Mouse (Mus musculus) cerebellum, postnatal 14 days (tissue): ENCODE results near the gene Kel.

Source experiments
- DNase-seq, 2 experiments: peaks; one replicate each; pipeline ENCODE4 v3.0.0; 2021; ENCODE audit warnings: mixed read lengths in 2 of 2

Kel gene

DNA sequence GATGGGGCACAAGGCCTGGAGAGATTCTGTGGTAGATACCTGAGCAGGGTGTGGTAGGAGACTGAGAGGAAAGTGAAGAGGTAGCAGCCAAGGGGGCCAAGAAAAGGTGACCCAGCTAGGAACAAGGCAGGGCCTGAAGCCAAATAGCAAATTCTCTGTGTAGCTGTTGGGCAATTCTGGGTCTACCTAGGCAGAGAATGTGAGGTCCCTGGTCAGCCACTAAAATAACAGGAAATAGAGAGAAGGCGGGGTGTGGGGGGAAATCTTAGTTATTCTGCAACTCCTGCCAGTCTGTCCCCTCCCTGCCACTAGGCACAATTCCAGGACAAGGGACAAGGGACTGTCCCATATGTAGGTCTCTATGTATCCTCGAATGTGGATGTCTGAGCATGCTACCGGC lies 60.9 kb downstream of the Kel start:
- no peak for DNase-seq

DNA sequence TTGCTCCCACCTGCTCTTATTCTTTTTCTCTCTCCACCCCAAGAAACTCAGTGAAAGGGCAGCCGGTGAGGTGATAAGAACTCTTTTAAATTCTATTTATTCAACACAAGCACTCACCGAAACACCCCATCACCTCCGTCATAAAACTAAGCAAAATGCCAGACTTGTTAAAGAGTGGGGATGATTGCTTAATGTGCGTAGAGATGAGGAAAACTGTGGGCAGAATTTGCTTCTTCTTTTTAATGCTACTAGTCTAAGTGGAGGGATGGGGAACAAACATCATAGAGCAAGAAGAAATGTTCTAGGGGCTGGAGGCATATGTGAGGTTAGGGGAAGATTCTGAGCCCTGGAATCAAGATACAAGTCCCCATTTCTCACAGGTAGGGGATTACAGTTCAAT lies 61.4 kb downstream of the Kel start:
- DNase-seq: no peak

DNA sequence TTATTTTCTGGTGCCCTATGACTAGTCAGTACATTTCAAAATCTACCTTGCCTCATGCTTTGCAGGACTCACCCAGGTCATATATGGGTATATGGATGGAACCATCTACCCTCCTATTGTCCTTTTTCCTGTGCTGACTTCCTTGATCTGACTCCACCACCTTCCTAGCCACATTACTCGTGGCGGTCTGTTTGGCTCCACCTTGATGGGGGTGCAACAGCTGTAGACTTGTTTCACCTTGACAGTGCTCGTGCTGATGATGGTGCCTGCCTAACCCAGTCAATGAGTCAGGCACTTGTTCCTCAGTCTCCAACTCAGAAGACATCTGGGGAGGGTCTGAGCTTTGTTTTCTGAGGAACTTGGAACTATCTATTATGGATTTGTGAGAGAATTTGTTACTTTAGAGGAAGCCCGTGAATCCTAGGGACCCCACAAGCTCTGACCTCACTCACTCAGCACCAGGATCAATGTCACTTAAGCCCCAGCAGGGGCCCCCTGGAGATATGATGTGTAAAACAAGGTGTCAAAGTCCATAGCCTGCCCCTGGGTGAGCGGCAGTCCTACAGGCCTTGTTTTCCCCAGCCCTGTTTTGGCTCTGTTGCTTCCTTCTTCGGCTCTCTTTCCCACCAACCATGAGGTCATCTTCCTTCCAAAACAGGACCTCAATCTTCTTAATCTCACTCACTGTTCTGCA lies 62.8 kb downstream of the Kel start:
- DNase-seq: no peak

DNA sequence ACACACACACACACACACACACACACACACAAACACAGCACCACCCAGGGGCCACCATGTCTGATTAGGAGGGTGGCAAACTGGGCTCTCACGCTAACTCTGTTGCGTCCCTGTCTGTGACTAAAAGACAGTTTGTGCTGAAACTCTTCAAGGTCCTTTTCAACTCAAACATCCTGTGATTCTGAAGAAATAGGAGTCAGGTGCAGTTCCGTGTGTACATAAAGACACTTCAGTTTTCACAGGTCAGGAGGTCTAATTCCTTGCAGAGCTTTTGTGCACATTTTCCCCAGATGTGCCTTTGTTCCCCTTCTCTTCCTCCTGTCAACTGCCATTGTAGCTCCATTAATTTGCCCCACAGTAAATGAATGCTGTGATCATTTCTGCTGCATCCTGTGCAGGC lies 63.7 kb downstream of the Kel start:
- no peak for DNase-seq

DNA sequence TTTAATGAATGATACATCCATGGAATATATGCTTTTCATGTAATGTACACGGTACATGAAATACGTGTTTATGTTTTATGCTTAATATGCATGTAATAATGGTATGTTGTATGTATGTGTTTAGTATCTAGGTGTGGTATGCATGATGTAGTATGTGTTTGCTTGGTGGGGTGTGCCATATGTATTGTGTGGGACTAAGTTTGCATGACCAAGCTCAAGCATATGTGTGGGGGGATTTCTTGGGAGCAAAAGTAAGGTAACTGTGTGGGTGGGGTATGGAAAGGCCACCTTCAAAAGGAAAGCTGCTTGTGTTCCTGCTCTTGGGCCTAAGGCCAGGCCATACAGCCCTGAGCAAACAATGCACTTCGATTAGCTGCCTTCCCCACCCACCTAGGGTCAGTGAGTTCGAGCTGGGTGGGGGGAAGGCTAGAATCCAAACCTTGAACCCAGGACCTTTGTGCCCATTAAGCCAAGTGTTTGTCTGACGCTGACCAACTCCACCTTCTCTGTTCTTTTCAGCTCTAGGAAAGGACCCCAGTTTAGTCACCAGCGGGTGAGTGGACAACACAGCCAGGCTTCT lies 66.1 kb downstream of the Kel start:
- DNase-seq: no peak

DNA sequence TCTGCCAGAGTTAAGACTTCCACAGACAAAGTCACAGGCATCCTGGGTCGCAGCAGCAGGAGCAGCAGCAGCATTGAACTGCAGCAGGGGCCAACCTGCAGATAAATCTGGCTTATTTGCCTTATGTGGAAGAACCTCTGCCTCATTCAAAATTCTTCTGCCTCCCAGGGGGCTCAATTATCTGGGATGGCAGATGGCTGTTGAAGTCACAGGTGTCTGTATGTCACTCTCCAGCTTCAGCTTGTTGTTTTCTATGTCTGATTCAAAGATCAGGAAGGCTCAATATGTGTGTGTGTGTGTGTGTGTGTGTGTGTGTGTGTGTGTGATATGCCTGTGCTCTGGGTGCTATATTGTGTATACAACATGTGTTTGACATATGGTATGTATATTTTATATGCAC lies 66.7 kb downstream of the Kel start:
- DNase-seq: no peak
